ENCODE assay signal across 13 mouse cellular contexts in the genomic region with DNA sequence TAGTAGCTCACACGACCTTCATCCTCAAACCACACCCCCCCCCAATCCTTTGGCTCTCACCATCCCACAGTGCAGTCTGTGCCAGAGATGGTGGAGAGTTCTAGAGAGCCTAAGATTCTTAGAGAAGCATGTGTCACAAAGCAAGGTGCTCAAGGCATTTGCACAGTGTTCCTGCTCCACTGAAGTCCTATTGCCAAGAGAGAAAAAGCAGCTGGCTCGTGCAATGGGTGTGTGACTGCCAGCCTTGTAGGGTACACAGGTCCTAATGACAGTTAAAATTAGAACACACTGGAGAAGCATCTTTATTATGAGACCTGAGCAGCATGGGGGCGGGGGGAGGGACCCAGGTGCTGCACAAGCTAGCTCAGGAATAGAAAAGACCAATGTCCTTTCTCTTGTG.
"Had no signal": no experiment of that assay in that cellular context is flagged by ENCODE, and none has a peak within 500 bp of the region (broad histone marks: within the 10 kb centered on the region; RNA-seq: fewer than 3 reads in every experiment).

No protein-coding gene starts in this region.

- H3K27me3 ChIP-seq: kidney, embryonic 15.5 days; liver, embryonic 13.5 days; stomach, embryonic 15.5 days had no signal

- H3K9me3 ChIP-seq: kidney, embryonic 15.5 days; liver, embryonic 13.5 days; stomach, embryonic 15.5 days had no signal

- H3K27ac ChIP-seq: kidney, embryonic 15.5 days; left cerebral cortex, adult 2 months; liver, embryonic 13.5 days; stomach, embryonic 15.5 days had no signal

- H3K4me3 ChIP-seq: kidney, embryonic 15.5 days; left cerebral cortex, adult 2 months; liver, embryonic 13.5 days; stomach, embryonic 15.5 days had no signal

- DNase-seq: kidney, postnatal 10 days; kidney, postnatal 36 days; layer of hippocampus, postnatal 36 days; liver, embryonic 13.5 days; lung, adult 2 months; lung, postnatal 14 days; midbrain, embryonic 14.5 days; right cerebral cortex, postnatal 25 days; spleen, adult 18-20 months had no signal

- H3K36me3 ChIP-seq: kidney, embryonic 15.5 days; liver, embryonic 13.5 days; stomach, embryonic 15.5 days had no signal

- H3K9ac ChIP-seq: kidney, embryonic 15.5 days; liver, embryonic 13.5 days; stomach, embryonic 15.5 days had no signal

- H3K4me1 ChIP-seq: stomach, embryonic 15.5 days had no signal

- H3K4me2 ChIP-seq: kidney, embryonic 15.5 days; liver, embryonic 13.5 days; midbrain, embryonic 11.5 days; stomach, embryonic 15.5 days had no signal
